Mouse (Mus musculus): ENCODE measurements around the gene Mical3. TPM values are rescaled to one million over a fixed set of nuclear protein-coding genes. Genes with fewer than 3 reads are reported as not detected.

Mical3 gene
- polyA plus RNA-seq, 1 experiment from 2014 or later = 12.9 TPM

- ATAC-seq (replicated peaks; ENCODE audit: low FRiP score, low TSS enrichment, low read depth) (no peak), DNase-seq (ENCODE audit: low spot score) (no peak)
- no peaks in the 10 kb centered on the region for H3K36me3 ChIP-seq (ENCODE audit: control insufficient read depth, insufficient read depth, low read length)
- no peak overlapping the region for H3K27ac ChIP-seq (ENCODE audit: low read depth)
- WGBS = 76% methylated on average over 7 of the region's 7 CpGs
- no peak overlapping the region for H3K4me2 ChIP-seq (ENCODE audit: low read length)
- no peaks in the 10 kb centered on the region for H3K27me3 ChIP-seq (replicated peaks; ENCODE audit: control insufficient read depth, insufficient read depth, low read length)
- no peaks in the 10 kb centered on the region for H3K9me3 ChIP-seq (ENCODE audit: control insufficient read depth, low read length)
- H3K4me3 ChIP-seq (ENCODE audit: low read depth, low read length) = no peak overlapping the region
- H3K9ac ChIP-seq (ENCODE audit: low read length) = no peak overlapping the region
- H3K4me1 ChIP-seq (replicated peaks; ENCODE audit: control insufficient read depth, insufficient read depth, low read length) = peaks cover 22% of the 10 kb centered on the region
These were observed 11.5 kb upstream of the Mical3 start for GRCm38 (mm10) chr6:121142298-121142697.

- no peak for DNase-seq (ENCODE audit: low spot score)
- WGBS = 92% methylated on average over 1 of the region's 1 CpGs
These were observed 8.5 kb upstream of the Mical3 start for GRCm38 (mm10) chr6:121139271-121139670.

GRCm38 (mm10) chr6:121138338-121139040 lies 7.7 kb upstream of the Mical3 start:
- ATAC-seq (replicated peaks; ENCODE audit: low FRiP score, low TSS enrichment, low read depth) (no peak; the same call in 1 of the 2 replicates), DNase-seq (ENCODE audit: low spot score) (no peak)
- Histone ChIP-seq H3K4me3 (ENCODE audit: low read depth, low read length) (no peak overlapping the region), H3K9ac (ENCODE audit: low read length) (no peak overlapping the region), H3K4me1 (replicated peaks; ENCODE audit: control insufficient read depth, insufficient read depth, low read length) (no peaks in the 10 kb centered on the region), H3K4me2 (ENCODE audit: low read length) (no peak overlapping the region), H3K9me3 (ENCODE audit: control insufficient read depth, low read length) (no peaks in the 10 kb centered on the region), H3K27me3 (replicated peaks; ENCODE audit: control insufficient read depth, insufficient read depth, low read length) (no peaks in the 10 kb centered on the region), H3K36me3 (ENCODE audit: control insufficient read depth, insufficient read depth, low read length) (no peaks in the 10 kb centered on the region), H3K27ac (ENCODE audit: low read depth) (no peak overlapping the region)
- 69% methylated on average over 12 of the region's 12 CpGs for WGBS

More at GRCm38 (mm10) chr6:121139271-121139670, 8.5 kb upstream of the Mical3 start:
- H3K36me3 ChIP-seq (ENCODE audit: control insufficient read depth, insufficient read depth, low read length) = no peaks in the 10 kb centered on the region
- no peak overlapping the region for H3K4me2 ChIP-seq (ENCODE audit: low read length)
- no peaks in the 10 kb centered on the region for H3K9me3 ChIP-seq (ENCODE audit: control insufficient read depth, low read length)
- no peak overlapping the region for H3K9ac ChIP-seq (ENCODE audit: low read length)
- no peaks in the 10 kb centered on the region for H3K27me3 ChIP-seq (replicated peaks; ENCODE audit: control insufficient read depth, insufficient read depth, low read length)
- H3K27ac ChIP-seq (ENCODE audit: low read depth) = no peak overlapping the region
- peaks cover 7% of the 10 kb centered on the region; the same call in 1 of the 2 replicates for H3K4me1 ChIP-seq (replicated peaks; ENCODE audit: control insufficient read depth, insufficient read depth, low read length)
- no peak overlapping the region for H3K4me3 ChIP-seq (ENCODE audit: low read depth, low read length)
- ATAC-seq (replicated peaks; ENCODE audit: low FRiP score, low TSS enrichment, low read depth) = no peak

GRCm38 (mm10) chr6:121137222-121137621 lies 6.4 kb upstream of the Mical3 start:
- Histone ChIP-seq H3K27ac (ENCODE audit: low read depth) (no peak overlapping the region), H3K36me3 (ENCODE audit: control insufficient read depth, insufficient read depth, low read length) (no peaks in the 10 kb centered on the region), H3K4me2 (ENCODE audit: low read length) (no peak overlapping the region), H3K4me3 (ENCODE audit: low read depth, low read length) (no peak overlapping the region), H3K9me3 (ENCODE audit: control insufficient read depth, low read length) (no peaks in the 10 kb centered on the region), H3K4me1 (replicated peaks; ENCODE audit: control insufficient read depth, insufficient read depth, low read length) (no peaks in the 10 kb centered on the region), H3K9ac (ENCODE audit: low read length) (no peak overlapping the region), H3K27me3 (replicated peaks; ENCODE audit: control insufficient read depth, insufficient read depth, low read length) (peaks cover 8% of the 10 kb centered on the region; the same call in 1 of the 2 replicates)
- no peak for ATAC-seq (replicated peaks; ENCODE audit: low FRiP score, low TSS enrichment, low read depth)
- no peak for DNase-seq (ENCODE audit: low spot score)
- WGBS = 54% methylated on average over 6 of the region's 6 CpGs

- H3K9me3 ChIP-seq (ENCODE audit: control insufficient read depth, low read length) = no peaks in the 10 kb centered on the region
- H3K4me2 ChIP-seq (ENCODE audit: low read length) = no peak overlapping the region
- no peaks in the 10 kb centered on the region for H3K36me3 ChIP-seq (ENCODE audit: control insufficient read depth, insufficient read depth, low read length)
- H3K4me3 ChIP-seq (ENCODE audit: low read depth, low read length) = no peak overlapping the region
- no peak overlapping the region for H3K9ac ChIP-seq (ENCODE audit: low read length)
- peaks cover 27% of the 10 kb centered on the region for H3K27me3 ChIP-seq (replicated peaks; ENCODE audit: control insufficient read depth, insufficient read depth, low read length)
- 61% methylated on average over 5 of the region's 5 CpGs for WGBS
- DNase-seq (ENCODE audit: low spot score) = no peak
- H3K27ac ChIP-seq (ENCODE audit: low read depth) = no peak overlapping the region
- H3K4me1 ChIP-seq (replicated peaks; ENCODE audit: control insufficient read depth, insufficient read depth, low read length) = peaks cover 7% of the 10 kb centered on the region; the same call in 1 of the 2 replicates
- ATAC-seq (replicated peaks; ENCODE audit: low FRiP score, low TSS enrichment, low read depth) = no peak
These were observed 4.1 kb upstream of the Mical3 start for GRCm38 (mm10) chr6:121134884-121135283.

- ATAC-seq (replicated peaks; ENCODE audit: low FRiP score, low TSS enrichment, low read depth) = no peak
- no peak overlapping the region for H3K27ac ChIP-seq (ENCODE audit: low read depth)
- H3K9ac ChIP-seq (ENCODE audit: low read length) = no peak overlapping the region
- no peak overlapping the region for H3K4me3 ChIP-seq (ENCODE audit: low read depth, low read length)
- no peak for DNase-seq (ENCODE audit: low spot score)
- WGBS = 56% methylated on average over 3 of the region's 3 CpGs
- no peaks in the 10 kb centered on the region for H3K36me3 ChIP-seq (ENCODE audit: control insufficient read depth, insufficient read depth, low read length)
- H3K9me3 ChIP-seq (ENCODE audit: control insufficient read depth, low read length) = no peaks in the 10 kb centered on the region
- no peak overlapping the region for H3K4me2 ChIP-seq (ENCODE audit: low read length)
- peaks cover 28% of the 10 kb centered on the region for H3K27me3 ChIP-seq (replicated peaks; ENCODE audit: control insufficient read depth, insufficient read depth, low read length)
- H3K4me1 ChIP-seq (replicated peaks; ENCODE audit: control insufficient read depth, insufficient read depth, low read length) = peaks cover 10% of the 10 kb centered on the region
These were observed 3.5 kb upstream of the Mical3 start for GRCm38 (mm10) chr6:121134249-121134648.

- Histone ChIP-seq H3K4me1 (replicated peaks; ENCODE audit: control insufficient read depth, insufficient read depth, low read length) (peaks cover 10% of the 10 kb centered on the region), H3K4me3 (ENCODE audit: low read depth, low read length) (peak overlapping the region; percentile 34), H3K9ac (ENCODE audit: low read length) (peak overlapping the region; percentile 18; the same call in 1 of the 2 replicates), H3K27ac (ENCODE audit: low read depth) (no peak overlapping the region), H3K9me3 (ENCODE audit: control insufficient read depth, low read length) (no peaks in the 10 kb centered on the region), H3K27me3 (replicated peaks; ENCODE audit: control insufficient read depth, insufficient read depth, low read length) (peaks cover 31% of the 10 kb centered on the region), H3K36me3 (ENCODE audit: control insufficient read depth, insufficient read depth, low read length) (no peaks in the 10 kb centered on the region), H3K4me2 (ENCODE audit: low read length) (peak overlapping the region; percentile 71)
- WGBS = 2% methylated on average over 32 of the region's 32 CpGs
- ATAC-seq (replicated peaks; ENCODE audit: low FRiP score, low TSS enrichment, low read depth) (peak; percentile 89), DNase-seq (ENCODE audit: low spot score) (peak; percentile 92)
These were observed 627 bp downstream of the Mical3 start for GRCm38 (mm10) chr6:121130039-121130705.

GRCm38 (mm10) chr6:121129506-121129905 lies 1.3 kb downstream of the Mical3 start:
- ATAC-seq (replicated peaks; ENCODE audit: low FRiP score, low TSS enrichment, low read depth) (peak; percentile 61), DNase-seq (ENCODE audit: low spot score) (peak; percentile 68)
- Histone ChIP-seq H3K4me1 (replicated peaks; ENCODE audit: control insufficient read depth, insufficient read depth, low read length) (peaks cover 10% of the 10 kb centered on the region), H3K4me3 (ENCODE audit: low read depth, low read length) (peak overlapping the region; percentile 34), H3K27ac (ENCODE audit: low read depth) (no peak overlapping the region), H3K4me2 (ENCODE audit: low read length) (peak overlapping the region; percentile 71), H3K9me3 (ENCODE audit: control insufficient read depth, low read length) (no peaks in the 10 kb centered on the region), H3K27me3 (replicated peaks; ENCODE audit: control insufficient read depth, insufficient read depth, low read length) (peaks cover 31% of the 10 kb centered on the region), H3K36me3 (ENCODE audit: control insufficient read depth, insufficient read depth, low read length) (no peaks in the 10 kb centered on the region), H3K9ac (ENCODE audit: low read length) (peak overlapping the region; percentile 18; the same call in 1 of the 2 replicates)
- WGBS = 14% methylated on average over 21 of the region's 21 CpGs
